Comparison of ENCODE assay signal across 23 mouse cellular contexts in the genomic region with DNA sequence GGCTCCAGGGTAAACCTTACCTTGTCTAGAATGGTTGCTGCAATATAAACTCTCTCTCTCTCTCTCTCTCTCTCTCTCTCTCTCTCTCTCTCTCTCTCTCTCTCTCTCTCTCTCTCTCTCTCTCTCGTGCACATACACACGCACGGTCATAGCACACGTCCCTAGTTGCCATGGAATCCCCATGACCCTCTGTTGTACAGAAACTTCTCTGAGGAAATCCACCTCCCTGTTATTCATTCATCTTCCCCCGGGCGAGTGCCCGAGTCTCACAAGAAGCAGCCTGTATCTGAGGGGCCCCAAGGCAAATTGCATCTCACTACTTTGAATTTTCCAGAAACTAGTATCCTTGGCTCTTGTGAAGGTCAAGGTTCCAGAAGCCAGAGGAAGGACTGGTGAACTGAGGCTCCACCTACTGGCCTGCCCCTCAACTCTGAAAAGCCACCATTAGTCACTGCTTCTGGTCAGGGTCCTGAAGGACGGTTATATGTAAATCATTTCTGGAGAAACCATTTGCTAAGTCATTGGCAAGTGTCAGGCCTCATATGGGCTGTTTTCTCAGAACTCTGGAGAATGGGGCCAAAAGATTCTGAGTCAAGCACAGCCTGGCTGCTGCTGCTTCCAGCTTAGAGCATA. TPM values are rescaled to one million over a fixed set of nuclear protein-coding genes. Genes with fewer than 3 reads are reported as not detected.
DNase-seq lines count a peak whose midpoint lies in the region; TF ChIP-seq lines count a peak whose summit lies in the region.
"Had no signal": no experiment of that assay in that cellular context is flagged by ENCODE, and none has a peak within 500 bp of the region (broad histone marks: within the 10 kb centered on the region; RNA-seq: fewer than 3 reads in every experiment).

No protein-coding gene starts in this region.

- TF ChIP-seq CTCF in kidney, adult 2 months (conservative IDR thresholded peaks at IDR 0.05; ENCODE audit: insufficient read depth, insufficient read length, low read depth, low read length) = no peak

- H3K4me1 ChIP-seq in kidney, adult 2 months (ENCODE audit: control insufficient read depth, insufficient read depth, low read length) = no peaks in the 10 kb centered on the region
- H3K4me1 ChIP-seq: embryonic facial prominence, embryonic 15.5 days; heart, embryonic 12.5 days; hindbrain, embryonic 15.5 days; liver, embryonic 12.5 days; midbrain, embryonic 15.5 days had no signal

- 71% methylated on average over 8 of the region's 8 CpGs for WGBS in kidney, adult 2 months

- H3K27me3 ChIP-seq in kidney, adult 2 months (replicated peaks; ENCODE audit: control insufficient read depth, insufficient read depth, low read length) = no peaks in the 10 kb centered on the region
- H3K27me3 ChIP-seq: embryonic facial prominence, embryonic 15.5 days; heart, embryonic 12.5 days; hindbrain, embryonic 15.5 days; liver, embryonic 12.5 days; midbrain, embryonic 15.5 days had no signal

- no peak overlapping the region for H3K27ac ChIP-seq in kidney, adult 2 months (ENCODE audit: insufficient read depth, low read depth, low read length)
- H3K27ac ChIP-seq: embryonic facial prominence, embryonic 15.5 days; hindbrain, embryonic 15.5 days; left cerebral cortex, adult 2 months; liver, embryonic 12.5 days; midbrain, embryonic 15.5 days had no signal

- TF ChIP-seq POLR2A in kidney, adult 2 months (IDR thresholded peaks at IDR 0.05; ENCODE audit: low read depth, low read length) = no peak

- DNase-seq in kidney, adult 2 months = peak; percentile 6
- DNase-seq in kidney, postnatal 4 days = no peak
- DNase-seq in ES-CJ7 (ENCODE audit: low read depth, low spot score) = peak; percentile 45
- DNase-seq in adrenal gland, postnatal 10 days = peak; percentile 68
- peak; percentile 34 for DNase-seq in induced T-regulatory cell, adult 2 months (ENCODE audit: low read depth)
- no peak for DNase-seq in liver
- no peak for DNase-seq in right cerebral cortex, adult 2 months (ENCODE audit: low spot score in 2 of 2)
- DNase-seq in embryo, embryonic 9.5 days (ENCODE audit: extremely low spot score) = no peak
- DNase-seq: B cell, adult 2 months; cerebellum, adult 11-12 months; cerebellum, postnatal 14 days; embryo, embryonic 11 days; forebrain, postnatal 0 days; heart, postnatal 36 days; kidney, postnatal 10 days; lung, adult 2 months; right cerebral cortex, adult 18-20 months had no signal

- no peak overlapping the region for H3K4me3 ChIP-seq in kidney, adult 2 months (ENCODE audit: insufficient read depth, low read depth, low read length)
- H3K4me3 ChIP-seq: embryonic facial prominence, embryonic 15.5 days; heart, embryonic 12.5 days; hindbrain, embryonic 15.5 days; left cerebral cortex, adult 2 months; liver, embryonic 12.5 days; midbrain, embryonic 15.5 days had no signal

- no peaks in the 10 kb centered on the region for H3K36me3 ChIP-seq in kidney, adult 2 months (ENCODE audit: control insufficient read depth, insufficient read depth, low read length)
- H3K36me3 ChIP-seq: embryonic facial prominence, embryonic 15.5 days; heart, embryonic 12.5 days; hindbrain, embryonic 15.5 days; liver, embryonic 12.5 days; midbrain, embryonic 15.5 days had no signal

RNA-seq across cellular contexts. Expression of a gene that starts 8.1 kb away (rescaled TPM):
- polyA plus RNA-seq in kidney, adult 2 months (2012; rRNA removed) = 0.03 and 0.11 TPM in 2 replicates
- under 1 TPM; 0.21 to 0.24 TPM for total RNA-seq in adrenal gland, postnatal 10 days (2021)
- polyA plus RNA-seq: heart, embryonic 12.5 days; liver, embryonic 12.5 days had no signal

Comparison
In these comparisons a context has a peak if more than half of its experiments do, and no peak if none do; other contexts are left out.
1. DNase-seq: peak in kidney, adult 2 months (single experiment), ES-CJ7 (single experiment), adrenal gland, postnatal 10 days (single experiment) and induced T-regulatory cell, adult 2 months (single experiment); none in kidney, postnatal 4 days (0 of 2), liver (single experiment), right cerebral cortex, adult 2 months (0 of 2) and embryo, embryonic 9.5 days (single experiment).